Mouse (Mus musculus): ENCODE results near the gene Tifab. TPM values are rescaled to one million over a fixed set of nuclear protein-coding genes. Genes with fewer than 3 reads are reported as not detected.

The Tifab gene
- total RNA-seq, 2 experiments from 2014 or later = 1.3 to 1.7 TPM

DNA sequence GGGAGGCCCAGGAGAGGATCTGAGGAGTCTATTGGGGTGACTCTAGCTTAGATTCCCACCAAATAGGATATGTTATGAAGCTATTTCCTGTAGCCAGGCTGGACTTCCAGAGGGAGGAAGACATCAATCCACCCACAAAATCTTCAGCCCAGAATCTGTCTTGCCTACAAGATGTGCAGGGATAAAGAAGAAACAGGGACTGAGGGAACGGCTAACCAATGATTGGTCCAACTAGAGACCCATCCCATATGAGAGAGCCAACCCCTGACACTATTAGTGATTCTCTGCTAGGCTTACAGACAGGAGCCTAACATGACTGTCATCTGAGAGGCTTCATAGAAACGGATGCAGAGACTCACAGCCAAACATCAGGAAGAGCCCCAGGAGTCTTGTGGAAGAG, 34.7 kb downstream of the Tifab start:
- intact Hi-C loops (cut with DNase I) = no loop called here
- DNase-seq = no peak

DNA sequence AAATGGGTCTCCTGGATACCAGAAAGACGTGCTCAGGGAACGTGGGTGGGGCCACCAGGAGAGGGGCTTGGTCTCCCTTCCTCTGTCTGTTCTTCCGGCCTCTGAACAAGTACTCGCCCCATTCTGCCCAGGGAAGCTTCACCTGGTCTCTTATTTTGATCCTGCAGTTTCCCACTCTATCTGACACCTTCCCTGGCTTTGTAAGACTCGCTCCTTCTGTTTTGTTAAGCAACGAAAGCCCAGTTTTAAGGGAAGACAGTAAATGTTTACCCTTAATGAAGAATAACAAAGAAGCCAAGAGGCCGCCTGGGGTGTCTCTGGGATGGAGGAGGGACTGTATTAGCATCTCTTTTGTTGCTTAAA, 35.6 kb downstream of the Tifab start:
- no peak for DNase-seq
- intact Hi-C loops (cut with DNase I) = no loop called here

DNA sequence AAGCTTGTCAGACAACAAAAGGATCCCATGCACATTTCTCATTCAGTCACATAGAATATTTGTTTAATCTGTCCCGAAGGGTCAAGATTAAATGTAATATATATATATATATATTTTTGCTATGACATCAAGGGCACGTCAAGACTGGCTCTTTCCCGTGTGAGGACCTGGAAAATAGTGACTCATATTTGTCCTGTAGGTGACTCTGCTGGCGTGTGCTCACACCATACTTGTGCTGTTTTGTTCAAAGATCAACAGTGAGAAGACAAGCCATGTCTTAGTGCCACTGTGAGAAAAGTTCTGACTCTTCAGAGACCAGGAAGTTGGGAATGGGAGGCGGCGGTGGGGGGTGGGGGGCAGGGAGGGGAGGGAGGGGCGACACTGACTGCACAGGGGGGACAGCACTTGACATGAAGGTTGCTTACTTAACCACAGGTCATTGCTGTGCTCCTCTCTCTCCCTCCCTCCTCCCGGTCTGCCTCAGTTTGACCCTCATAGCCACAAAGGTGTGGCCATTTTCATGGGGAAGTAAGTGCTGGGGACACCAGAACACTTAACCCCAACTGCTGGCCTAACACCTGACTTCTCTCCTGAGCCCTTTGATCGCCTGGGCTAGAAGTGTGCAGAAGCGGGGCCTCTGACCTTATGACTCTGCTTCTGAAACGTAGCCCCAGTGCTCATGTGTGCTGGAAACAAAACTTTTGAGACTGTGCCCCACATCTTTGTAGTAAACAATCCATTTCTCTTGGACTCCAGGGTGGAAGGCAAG, 36.1 kb downstream of the Tifab start:
- intact Hi-C loops (cut with DNase I) = no loop called here
- DNase-seq = no peak

DNA sequence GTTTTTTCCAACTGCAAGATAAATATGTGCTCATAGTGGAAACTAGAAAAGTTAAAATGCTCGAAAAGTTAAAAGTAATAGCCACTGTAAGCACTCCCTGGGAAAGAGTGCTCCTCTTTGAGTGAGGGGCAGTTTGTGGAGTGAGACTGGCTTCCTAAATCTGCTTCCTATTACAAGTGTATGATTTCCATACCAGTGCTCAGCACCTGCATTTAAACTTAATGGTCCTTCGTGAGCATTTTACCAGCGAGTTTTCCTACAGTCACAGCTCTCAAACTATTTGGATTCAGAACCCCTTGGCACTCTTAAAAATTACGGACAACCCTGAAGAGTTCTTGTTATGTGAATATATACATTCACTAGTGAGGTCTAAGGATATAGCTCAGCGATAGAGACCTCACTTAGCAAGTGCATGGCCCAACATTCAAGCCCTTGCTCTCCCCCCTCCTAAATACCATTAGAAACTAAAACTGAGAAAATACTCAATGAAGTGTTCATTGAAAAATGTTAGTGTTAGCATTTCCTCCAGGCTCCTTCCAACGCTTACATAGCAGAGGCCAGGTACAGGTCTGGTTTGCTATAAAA, 39.4 kb downstream of the Tifab start:
- DNase-seq = no peak
- intact Hi-C loops (cut with DNase I) = no loop called here

DNA sequence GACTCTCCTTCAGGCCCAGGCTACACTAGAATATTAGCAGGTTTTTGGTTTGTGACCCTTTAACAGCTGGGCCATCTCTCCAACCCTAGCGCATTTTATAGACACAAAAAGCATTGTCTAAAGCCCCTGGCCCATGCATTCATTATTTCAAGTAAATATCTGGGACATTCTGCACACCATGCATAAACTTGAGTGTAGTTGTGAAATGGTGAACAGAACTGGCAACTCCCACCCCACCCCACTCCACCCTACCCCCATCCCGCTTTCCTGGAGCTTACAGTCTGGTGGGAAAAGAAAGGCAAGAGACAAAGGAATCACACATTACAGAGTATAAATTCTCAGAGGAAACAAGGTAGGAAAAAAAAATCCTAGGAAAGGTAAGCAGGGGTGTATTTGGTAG, 42.5 kb downstream of the Tifab start, which contains the start of gene H2afy:
H2afy (minus strand) TSS at position 162 of the 400 bp plus-strand sequence.
- DNase-seq = no peak
- intact Hi-C loops (cut with DNase I) = no loop called here

DNA sequence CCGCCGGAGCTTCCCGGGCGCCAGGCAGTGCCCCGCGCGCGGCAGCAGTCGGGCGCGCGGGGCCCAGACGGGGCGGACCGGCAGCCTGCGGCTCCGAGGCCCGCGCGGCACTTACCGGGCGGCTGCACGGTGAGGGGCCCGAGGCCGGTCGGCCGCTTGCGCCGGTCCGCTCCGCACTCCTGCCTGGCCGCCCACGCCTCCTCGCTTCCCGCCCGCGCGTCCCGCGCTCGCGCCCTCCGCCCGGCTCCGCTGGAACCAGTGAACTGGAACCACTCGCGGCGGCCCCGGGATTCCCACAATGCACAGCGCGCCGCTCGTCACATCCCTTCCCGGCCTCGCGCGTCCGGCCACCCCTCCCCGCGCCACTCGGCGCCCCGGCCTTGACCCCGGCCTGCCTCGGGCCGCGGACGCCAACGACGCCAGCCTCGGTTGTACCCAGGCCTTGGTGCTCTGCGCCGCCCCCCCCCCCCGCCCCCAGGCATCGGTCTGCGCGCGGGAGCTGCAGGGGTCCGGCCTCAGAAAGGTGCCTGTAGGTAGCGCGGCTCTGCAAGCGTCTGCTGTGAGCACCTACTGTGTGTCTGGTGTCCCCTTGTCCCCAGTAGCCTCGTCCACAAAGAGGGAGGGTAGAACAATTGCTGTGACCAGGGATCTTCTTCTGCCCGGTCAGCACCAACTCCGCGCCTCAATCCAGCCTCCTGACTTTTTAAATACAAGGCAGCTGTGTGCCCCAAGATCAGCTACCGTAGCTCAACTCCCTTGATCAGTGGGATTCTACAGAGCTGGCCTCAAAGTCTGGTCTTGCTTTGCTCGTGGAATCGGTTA, 43.2 kb downstream of the Tifab start:
- DNase-seq = peak; percentile 90 to 91
- intact Hi-C loops (cut with DNase I) = loop anchor here (1.0 kb wide), 1 partner anchor 20 kb away; no protein-coding TSS in a partner anchor

DNA sequence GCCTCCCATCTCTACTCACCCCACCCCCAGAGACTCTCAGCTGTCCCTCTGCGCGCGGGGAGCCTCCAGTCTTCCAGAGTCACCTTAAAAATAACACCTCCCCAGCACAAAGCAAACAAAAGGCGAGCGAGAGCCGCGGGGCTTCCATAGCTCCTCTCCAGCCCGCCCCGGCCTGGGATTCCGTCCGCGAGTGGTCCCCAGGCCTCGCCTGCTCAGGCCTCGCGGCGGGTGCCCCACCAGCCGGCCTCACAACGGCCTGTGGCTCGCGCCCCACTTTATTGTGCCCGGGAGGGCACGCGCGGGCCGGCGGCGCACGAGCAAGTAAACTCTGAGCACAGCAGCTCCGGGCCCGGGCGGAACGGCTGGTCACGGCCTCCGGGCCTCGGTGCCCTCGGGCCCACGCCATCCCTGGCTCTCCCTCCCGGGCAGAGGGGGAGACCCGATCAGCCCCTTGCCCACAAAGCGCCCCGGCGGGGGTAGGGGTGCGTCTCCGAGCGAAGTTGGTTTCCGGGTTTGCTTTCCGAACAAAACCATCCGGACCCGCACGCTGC, 44.0 kb downstream of the Tifab start:
- intact Hi-C loops (cut with DNase I) = loop anchor here (1.0 kb wide), 1 partner anchor 19 kb away; no protein-coding TSS in a partner anchor
- DNase-seq = peak; percentile 29 to 60

DNA sequence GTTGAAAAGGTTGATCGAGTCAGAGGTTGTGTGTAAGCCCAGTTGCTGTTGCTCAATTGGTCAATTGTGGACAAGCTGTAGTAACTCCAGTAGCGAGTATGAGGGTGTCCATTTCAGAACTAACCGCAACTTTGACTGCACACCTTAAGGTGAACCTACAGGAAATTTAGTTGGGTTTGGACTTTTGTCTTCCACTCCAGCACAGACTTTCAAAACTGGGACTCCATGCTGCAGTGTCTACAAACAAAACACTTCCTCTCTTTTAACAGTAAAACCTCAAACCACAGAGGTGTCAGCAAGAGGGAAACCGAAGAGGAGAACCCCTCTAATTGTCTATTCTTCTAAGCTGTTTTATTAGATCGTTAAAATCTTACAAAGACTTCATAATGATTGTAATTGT, 44.7 kb downstream of the Tifab start:
- DNase-seq = no peak
- intact Hi-C loops (cut with DNase I) = no loop called here

DNA sequence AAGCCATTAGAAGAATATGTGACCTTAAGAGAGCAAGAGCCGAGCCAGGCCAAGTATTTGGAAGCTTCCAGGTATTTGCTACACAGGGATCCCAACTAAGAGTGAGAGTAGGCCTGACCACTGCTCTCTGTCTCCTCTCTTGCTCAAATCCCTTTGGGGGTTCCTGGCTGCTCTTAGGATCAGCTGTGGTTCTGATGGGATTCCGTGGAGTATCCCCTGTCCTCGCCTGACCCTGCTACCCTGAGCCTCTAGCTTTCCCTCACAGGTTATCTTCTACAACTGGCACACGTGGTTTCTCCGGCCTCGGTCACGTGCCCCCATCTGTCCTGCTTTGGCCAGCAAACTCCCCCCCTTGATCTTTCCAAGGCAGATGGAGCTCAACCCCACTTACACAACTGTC, 45.7 kb downstream of the Tifab start:
- no peak for DNase-seq
- intact Hi-C loops (cut with DNase I) = loop anchor here (2.0 kb wide), 1 partner anchor 14 kb away; no protein-coding TSS in a partner anchor

DNA sequence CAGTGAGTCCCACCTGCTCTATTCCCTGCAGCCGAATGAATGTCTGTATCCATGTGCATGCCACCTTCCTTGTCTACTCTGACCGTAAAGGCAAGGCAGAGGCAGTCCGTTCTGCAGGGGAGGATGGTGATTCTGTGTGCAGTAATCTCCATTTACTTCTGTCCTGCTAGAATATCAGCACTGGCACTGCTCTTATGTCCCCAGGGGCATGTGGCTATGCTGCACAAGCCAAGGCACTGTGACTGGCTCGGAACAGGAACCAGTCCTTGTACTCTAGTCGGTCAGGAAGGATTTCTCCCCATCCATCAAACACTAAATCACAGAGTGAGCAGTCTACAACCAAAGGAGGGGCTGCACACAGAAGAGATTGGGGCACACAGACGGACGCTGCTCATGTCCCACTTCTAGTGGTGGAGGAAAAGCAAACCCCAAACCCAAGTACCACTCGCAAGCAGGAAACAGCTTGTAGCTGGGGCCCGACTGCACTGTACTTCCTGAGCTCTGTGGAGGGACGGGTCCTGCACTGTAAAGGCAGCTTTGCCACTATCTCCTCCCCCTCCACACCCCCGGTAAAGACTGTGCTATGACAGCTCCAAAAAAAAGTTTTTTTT, 46.3 kb downstream of the Tifab start:
- no peak for DNase-seq
- intact Hi-C loops (cut with DNase I) = loop anchor here (2.0 kb wide), 1 partner anchor 14 kb away; no protein-coding TSS in a partner anchor

DNA sequence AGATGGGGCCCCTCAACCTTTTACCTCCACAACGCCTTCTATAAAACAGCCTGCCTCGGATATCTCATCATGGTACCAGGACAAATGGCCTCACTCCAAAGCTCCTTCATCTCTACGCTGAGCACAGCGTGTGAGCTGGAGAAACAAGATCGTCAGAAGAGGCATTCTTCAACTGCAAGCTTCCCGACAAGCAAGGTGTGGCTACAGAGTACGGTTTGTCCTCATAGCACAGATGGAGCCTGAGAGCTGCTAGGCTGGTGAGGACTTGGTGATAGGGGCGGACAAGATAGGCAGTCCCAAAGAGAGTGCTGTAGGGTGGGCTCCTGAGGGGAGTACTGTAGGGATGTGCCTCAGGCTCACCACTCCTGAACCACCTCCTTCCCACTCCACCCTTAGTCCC, 48.1 kb downstream of the Tifab start:
- intact Hi-C loops (cut with DNase I) = no loop called here
- DNase-seq = no peak

DNA sequence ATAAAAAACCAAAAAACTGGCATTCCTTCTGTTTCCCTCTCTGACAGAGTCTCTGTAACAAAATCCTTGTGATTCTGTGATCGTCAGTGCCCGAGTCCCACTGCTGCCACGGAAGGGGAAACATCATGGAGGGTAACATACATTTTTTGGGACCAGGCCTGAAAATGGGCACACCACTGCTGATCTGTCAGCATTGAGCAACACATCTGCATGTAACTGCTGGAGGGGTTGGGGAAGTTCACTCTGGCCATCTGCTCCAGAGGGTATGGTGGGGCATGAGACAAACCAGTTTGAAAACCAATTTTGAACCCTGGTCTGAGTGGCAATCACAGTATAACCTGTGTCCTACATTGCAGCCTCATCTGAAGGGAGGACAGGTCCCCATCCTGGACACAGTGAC, 49.1 kb downstream of the Tifab start:
- DNase-seq = no peak
- intact Hi-C loops (cut with DNase I) = no loop called here

DNA sequence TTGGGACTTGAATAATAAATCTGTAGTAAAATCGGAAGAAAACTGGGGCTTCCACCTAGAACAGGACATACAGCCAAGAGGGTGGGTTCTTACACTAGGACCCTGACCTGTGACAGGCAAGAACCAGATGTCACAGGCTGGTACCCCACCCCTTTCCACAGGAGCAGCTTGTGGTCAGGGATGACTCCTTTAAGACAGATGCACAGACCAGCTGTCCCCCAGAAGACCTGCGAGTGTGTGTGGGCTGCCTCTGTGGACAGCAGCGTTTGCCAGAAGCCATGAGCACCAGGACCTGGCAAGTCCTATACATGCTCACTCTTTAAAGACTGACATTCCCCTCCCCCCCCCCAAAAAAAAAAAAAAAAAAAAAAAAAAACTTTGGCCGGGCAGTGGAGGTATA, 49.7 kb downstream of the Tifab start:
- intact Hi-C loops (cut with DNase I) = no loop called here
- DNase-seq = no peak

DNA sequence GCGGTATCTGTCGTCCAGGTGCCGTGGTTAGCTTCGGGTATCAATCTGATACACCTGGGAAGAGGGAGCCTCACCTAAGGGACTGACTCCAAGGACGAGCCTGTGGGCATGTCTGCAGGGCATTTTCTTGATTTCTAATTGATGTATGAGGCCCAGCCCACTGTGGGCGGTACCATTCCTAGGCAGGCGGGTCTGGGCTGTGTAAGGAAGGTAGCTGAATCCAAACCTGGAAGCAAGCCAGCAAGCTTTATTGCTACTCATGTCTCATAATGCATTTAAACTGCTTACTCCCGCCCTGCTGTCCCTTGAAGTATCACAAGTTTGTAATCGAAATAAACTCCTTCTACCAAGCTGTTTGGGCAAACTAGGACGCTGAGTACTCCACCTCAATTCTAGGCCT, 53.1 kb downstream of the Tifab start:
- DNase-seq = no peak

More for the DNA sequence above, 53.1 kb downstream of the Tifab start:
- intact Hi-C loops (cut with DNase I) = no loop called here

Other genes starting within 250 kb of the Tifab start
- gene H2afy, start 42.5 kb downstream of the Tifab start, total RNA-seq (2021) = 10 to 100 TPM; 45.2 to 50.3 TPM
- gene Neurog1, start 73.3 kb upstream of the Tifab start, total RNA-seq (2021) = not detected
- gene Cxcl14, start 117.7 kb upstream of the Tifab start, total RNA-seq (2021) = 1 to 10 TPM; 3.1 to 5.9 TPM
- not detected for gene Gm3045, start 247.7 kb upstream of the Tifab start, total RNA-seq (2021)

Measured in heart, postnatal 36 days (tissue).